Mouse (Mus musculus) ovary, postnatal 10 days (tissue): ENCODE measurements around the gene Cacna2d2.

Experiments
- DNase-seq: peaks from one replicate; pipeline ENCODE4 v3.0.0; 2022; ENCODE audit warnings: low spot score

Gene Cacna2d2

GRCm38 (mm10) chr9:107456667-107457066 is 57.3 kb downstream of the Cacna2d2 start:
- DNase-seq, result no peak

- no peak for DNase-seq
Observed at GRCm38 (mm10) chr9:107462907-107463306, 63.5 kb downstream of the Cacna2d2 start.

- peak; percentile 64 for DNase-seq
Observed at GRCm38 (mm10) chr9:107463509-107463908, 64.1 kb downstream of the Cacna2d2 start.

GRCm38 (mm10) chr9:107464130-107464529 is 64.7 kb downstream of the Cacna2d2 start:
- no peak for DNase-seq

- no peak for DNase-seq
Observed at GRCm38 (mm10) chr9:107465657-107466056, 66.2 kb downstream of the Cacna2d2 start.

GRCm38 (mm10) chr9:107469213-107469795 is 69.9 kb downstream of the Cacna2d2 start:
- no peak for DNase-seq

- no peak for DNase-seq
Observed at GRCm38 (mm10) chr9:107470427-107470826, 71.0 kb downstream of the Cacna2d2 start.

- DNase-seq, result no peak
Observed at GRCm38 (mm10) chr9:107474016-107474415, 74.6 kb downstream of the Cacna2d2 start.

- DNase-seq, result no peak
Observed at GRCm38 (mm10) chr9:107478979-107479378, 79.6 kb downstream of the Cacna2d2 start.

- no peak for DNase-seq
Observed at GRCm38 (mm10) chr9:107479593-107479992, 80.2 kb downstream of the Cacna2d2 start.

- DNase-seq, result no peak
Observed at GRCm38 (mm10) chr9:107480477-107481069, 81.2 kb downstream of the Cacna2d2 start.

- DNase-seq, result no peak
Observed at GRCm38 (mm10) chr9:107481340-107481739, 81.9 kb downstream of the Cacna2d2 start.

- DNase-seq, result no peak
Observed at GRCm38 (mm10) chr9:107482004-107482403, 82.6 kb downstream of the Cacna2d2 start.

- no peak for DNase-seq
Observed at GRCm38 (mm10) chr9:107482770-107483169, 83.4 kb downstream of the Cacna2d2 start.

GRCm38 (mm10) chr9:107483714-107484113 is 84.3 kb downstream of the Cacna2d2 start:
- DNase-seq, result no peak

GRCm38 (mm10) chr9:107484302-107484701 is 84.9 kb downstream of the Cacna2d2 start:
- no peak for DNase-seq

- DNase-seq, result no peak
Observed at GRCm38 (mm10) chr9:107484766-107485165, 85.4 kb downstream of the Cacna2d2 start.

GRCm38 (mm10) chr9:107486086-107486485 is 86.7 kb downstream of the Cacna2d2 start:
- DNase-seq, result no peak

GRCm38 (mm10) chr9:107486507-107487225 is 87.3 kb downstream of the Cacna2d2 start:
- DNase-seq, result peak; percentile 20

GRCm38 (mm10) chr9:107490146-107490545 is 90.7 kb downstream of the Cacna2d2 start:
- no peak for DNase-seq

- no peak for DNase-seq
Observed at GRCm38 (mm10) chr9:107490625-107491024, 91.2 kb downstream of the Cacna2d2 start.

- DNase-seq, result no peak
Observed at GRCm38 (mm10) chr9:107493511-107493910, 94.1 kb downstream of the Cacna2d2 start.

GRCm38 (mm10) chr9:107494238-107494637 is 94.8 kb downstream of the Cacna2d2 start:
- no peak for DNase-seq
